Mouse (Mus musculus): ENCODE measurements around the gene Impg2.

GRCm38 (mm10) chr16:56232736-56233135 lies 28.6 kb downstream of the Impg2 start:
- no peak for TF ChIP-seq CTCF (conservative IDR thresholded peaks at IDR 0.05; ENCODE audit: insufficient read depth, insufficient read length, low read depth, low read length)
- TF ChIP-seq POLR2A (IDR thresholded peaks at IDR 0.05; ENCODE audit: low read depth, low read length), result no peak

Data from kidney, adult 2 months (tissue).